Mouse (Mus musculus) embryonic fibroblast, embryonic 13.5 days (primary cell): ENCODE measurements around the gene Lin37.

Source experiments
- CTCF ChIP-seq: IDR thresholded peaks from 2 replicates; pipeline ENCODE4 v1.5.1; 2011; ENCODE audit warnings: mild to moderate bottlenecking, control low read depth, low read length, moderate library complexity, borderline replicate concordance; ENCODE audit not compliant: insufficient read depth
- POLR2A ChIP-seq: IDR thresholded peaks from 2 replicates; pipeline ENCODE4 v1.6.1; 2011; ENCODE audit warnings: low read depth, mild to moderate bottlenecking, control low read depth, low read length, moderate library complexity

DNA sequence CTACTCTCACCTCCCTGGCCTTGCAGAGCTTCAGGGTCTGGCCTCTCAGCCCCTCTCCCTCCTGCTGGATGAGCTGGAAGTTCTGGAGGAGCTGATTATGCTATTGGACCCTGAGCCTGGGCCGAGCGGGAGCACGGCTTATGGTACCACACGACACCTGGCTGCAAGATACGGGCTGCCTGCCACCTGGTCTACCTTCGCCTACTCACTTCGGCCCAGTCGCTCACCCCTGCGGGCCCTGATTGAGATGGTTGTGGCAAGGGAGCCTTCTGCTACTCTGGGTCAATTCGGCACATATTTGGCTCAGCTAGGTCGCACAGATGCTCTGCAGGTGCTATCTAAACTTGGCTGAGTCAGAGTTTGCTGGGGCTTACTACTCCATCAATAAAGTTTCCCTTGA lies 7.9 kb upstream of the Lin37 start:
- TF ChIP-seq POLR2A (no peak), CTCF (no peak)
